Mouse (Mus musculus): Measurements from ENCODE around the gene Dnah2. TPM values are rescaled to one million over a fixed set of nuclear protein-coding genes. Genes with fewer than 3 reads are reported as not detected.

Gene Dnah2
- polyA plus RNA-seq, 1 experiment, result 1.4 TPM

DNA sequence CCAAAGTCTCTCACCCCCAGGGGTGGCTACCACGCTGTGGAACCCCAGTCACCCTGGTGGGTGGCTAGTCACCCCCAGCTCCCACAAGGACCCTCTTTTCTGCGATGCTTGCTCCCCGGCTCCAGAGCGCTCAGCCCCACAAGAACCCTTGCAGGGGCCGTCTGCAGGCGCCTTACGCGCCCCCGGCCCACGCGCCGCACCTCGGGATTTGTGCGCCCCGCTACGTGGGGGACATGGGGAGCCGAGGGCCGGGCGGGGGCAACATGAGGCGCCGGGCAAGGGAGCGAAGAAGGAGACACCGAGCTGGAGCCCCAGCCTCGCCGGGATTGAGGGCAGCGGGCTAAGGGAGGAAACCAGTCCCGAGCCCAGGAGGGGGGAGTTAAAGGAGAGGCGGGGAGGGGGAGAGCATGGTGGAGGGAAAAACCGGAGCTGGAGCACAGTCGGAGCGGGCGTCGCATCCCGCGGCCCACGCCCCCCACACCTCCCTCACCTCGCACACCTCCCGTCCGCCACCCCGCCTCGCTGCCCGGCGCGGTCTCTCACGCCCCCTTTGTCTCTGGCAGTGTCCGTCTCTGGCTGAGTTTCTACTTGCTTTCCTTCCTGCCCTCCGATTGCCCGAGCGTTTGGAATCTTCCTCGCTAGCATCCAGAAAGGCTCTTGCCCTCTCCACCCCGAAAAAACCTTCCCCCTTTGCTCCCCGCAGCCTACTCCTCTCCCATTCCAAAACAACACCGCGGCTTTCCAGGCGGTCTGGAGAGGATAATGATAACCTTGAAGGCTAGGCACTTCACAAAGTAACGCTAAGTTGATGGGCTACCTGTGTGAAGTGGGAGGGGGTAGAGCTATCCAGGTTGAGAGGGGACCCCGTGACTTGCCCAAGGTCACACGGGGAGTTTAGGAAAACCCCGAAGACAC lies 11.2 kb upstream of the Dnah2 start, which contains the start of gene Efnb3:
Gene Efnb3, minus strand, starts transcription at position 355 of the 915 bp plus-strand sequence.
- no peak within 1 kb of the TSS for H3K4me3 ChIP-seq (replicated peaks; ENCODE audit: control insufficient read depth, low read depth, low read length)
- TF ChIP-seq CTCF (IDR thresholded peaks at IDR 0.05; ENCODE audit: control insufficient read depth, insufficient read depth, low read length), result no peak
- TF ChIP-seq POLR2A (IDR thresholded peaks at IDR 0.05; ENCODE audit: borderline replicate concordance, control insufficient read depth, low read depth, low read length), result no peak
- WGBS, result 8% methylated on average over 59 of the region's 59 CpGs
- no peaks in the 10 kb centered on the region for H3K4me1 ChIP-seq (ENCODE audit: control insufficient read depth, insufficient read depth, low read length)
- H3K27ac ChIP-seq (ENCODE audit: control insufficient read depth, insufficient read depth, low read depth, low read length, poor library complexity), result no peak within 1 kb of the TSS

DNA sequence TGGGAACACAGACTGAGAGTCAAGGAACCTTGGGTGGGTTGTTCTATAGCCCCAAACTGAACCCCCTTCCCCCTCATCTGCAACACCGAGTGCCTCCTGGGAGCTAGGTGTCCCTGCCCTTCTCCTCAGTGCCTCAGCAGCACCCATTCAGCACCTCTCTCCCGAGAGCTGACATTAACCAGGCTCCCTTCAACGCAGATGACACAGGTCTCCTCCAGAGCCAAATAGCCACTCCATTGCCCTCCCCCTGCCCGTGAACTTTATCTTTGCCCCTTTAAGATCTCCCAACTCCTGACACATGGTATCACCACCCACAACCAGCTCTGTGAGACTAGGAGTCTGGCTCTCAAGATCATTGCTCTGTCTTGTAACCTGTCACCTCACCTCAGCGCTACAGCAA lies 10.3 kb upstream of the Dnah2 start:
- no peak overlapping the region for H3K4me3 ChIP-seq (replicated peaks; ENCODE audit: control insufficient read depth, low read depth, low read length)
- H3K4me1 ChIP-seq (ENCODE audit: control insufficient read depth, insufficient read depth, low read length), result no peaks in the 10 kb centered on the region
- 45% methylated on average over 5 of the region's 5 CpGs for WGBS
- H3K27ac ChIP-seq (ENCODE audit: control insufficient read depth, insufficient read depth, low read depth, low read length, poor library complexity), result no peak overlapping the region
- TF ChIP-seq CTCF (IDR thresholded peaks at IDR 0.05; ENCODE audit: control insufficient read depth, insufficient read depth, low read length), result no peak
- no peak for TF ChIP-seq POLR2A (IDR thresholded peaks at IDR 0.05; ENCODE audit: borderline replicate concordance, control insufficient read depth, low read depth, low read length)

DNA sequence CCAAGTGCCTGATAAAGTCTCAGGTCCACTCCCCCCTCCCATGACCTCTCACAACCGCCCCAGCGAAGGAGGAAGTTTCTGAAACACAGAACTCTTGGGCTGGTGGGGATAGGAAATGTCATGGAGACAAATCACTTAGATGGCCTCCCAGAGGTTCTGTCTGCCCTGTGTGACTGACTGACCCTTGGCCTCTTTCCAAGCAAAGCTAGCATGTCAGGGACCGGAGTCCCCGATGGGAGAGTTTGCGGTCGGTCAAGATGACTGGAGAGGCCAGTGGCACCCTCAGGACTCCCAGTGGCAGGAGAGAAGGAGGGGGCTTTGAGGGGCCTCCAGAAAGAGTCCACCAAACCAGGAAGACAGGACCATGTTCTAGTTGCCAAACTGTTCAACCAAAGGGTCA lies 9.8 kb upstream of the Dnah2 start:
- Histone ChIP-seq H3K27ac (ENCODE audit: control insufficient read depth, insufficient read depth, low read depth, low read length, poor library complexity) (no peak overlapping the region), H3K4me1 (ENCODE audit: control insufficient read depth, insufficient read depth, low read length) (no peaks in the 10 kb centered on the region), H3K4me3 (replicated peaks; ENCODE audit: control insufficient read depth, low read depth, low read length) (no peak overlapping the region)
- TF ChIP-seq POLR2A (IDR thresholded peaks at IDR 0.05; ENCODE audit: borderline replicate concordance, control insufficient read depth, low read depth, low read length) (no peak), CTCF (IDR thresholded peaks at IDR 0.05; ENCODE audit: control insufficient read depth, insufficient read depth, low read length) (no peak)
- 15% methylated on average over 6 of the region's 6 CpGs for WGBS

DNA sequence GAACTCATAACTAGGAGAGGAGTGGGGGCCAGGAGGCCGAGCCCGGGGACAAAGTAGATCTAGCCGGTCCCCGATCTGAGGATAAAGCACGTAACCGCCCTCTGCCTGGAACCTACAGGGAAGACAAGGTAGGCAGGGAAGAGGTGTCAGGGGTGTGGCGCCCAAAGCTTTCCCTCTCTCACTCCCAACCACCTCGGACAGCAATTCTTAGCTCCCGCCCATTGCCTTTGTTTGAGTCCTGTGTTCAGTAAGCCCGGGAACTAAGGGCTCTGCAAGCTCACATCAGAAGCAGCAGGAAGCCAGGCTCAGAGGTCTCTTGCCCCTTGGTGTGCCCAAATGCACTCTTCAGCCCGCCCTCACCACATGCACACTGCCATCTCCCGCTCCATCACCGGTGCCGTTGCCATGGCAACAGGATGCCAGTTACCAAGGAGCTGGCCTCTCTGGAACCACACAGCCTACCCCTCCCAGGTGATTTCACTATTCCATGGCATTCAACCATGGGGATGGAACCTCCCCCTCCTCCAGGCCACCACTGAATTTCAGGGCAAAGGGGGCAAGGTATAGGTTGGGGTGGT lies 8.6 kb upstream of the Dnah2 start:
- no peaks in the 10 kb centered on the region for H3K4me1 ChIP-seq (ENCODE audit: control insufficient read depth, insufficient read depth, low read length)
- H3K4me3 ChIP-seq (replicated peaks; ENCODE audit: control insufficient read depth, low read depth, low read length), result no peak overlapping the region
- WGBS, result 59% methylated on average over 14 of the region's 14 CpGs
- no peak overlapping the region for H3K27ac ChIP-seq (ENCODE audit: control insufficient read depth, insufficient read depth, low read depth, low read length, poor library complexity)
- TF ChIP-seq CTCF (IDR thresholded peaks at IDR 0.05; ENCODE audit: control insufficient read depth, insufficient read depth, low read length) (no peak), POLR2A (IDR thresholded peaks at IDR 0.05; ENCODE audit: borderline replicate concordance, control insufficient read depth, low read depth, low read length) (no peak)

DNA sequence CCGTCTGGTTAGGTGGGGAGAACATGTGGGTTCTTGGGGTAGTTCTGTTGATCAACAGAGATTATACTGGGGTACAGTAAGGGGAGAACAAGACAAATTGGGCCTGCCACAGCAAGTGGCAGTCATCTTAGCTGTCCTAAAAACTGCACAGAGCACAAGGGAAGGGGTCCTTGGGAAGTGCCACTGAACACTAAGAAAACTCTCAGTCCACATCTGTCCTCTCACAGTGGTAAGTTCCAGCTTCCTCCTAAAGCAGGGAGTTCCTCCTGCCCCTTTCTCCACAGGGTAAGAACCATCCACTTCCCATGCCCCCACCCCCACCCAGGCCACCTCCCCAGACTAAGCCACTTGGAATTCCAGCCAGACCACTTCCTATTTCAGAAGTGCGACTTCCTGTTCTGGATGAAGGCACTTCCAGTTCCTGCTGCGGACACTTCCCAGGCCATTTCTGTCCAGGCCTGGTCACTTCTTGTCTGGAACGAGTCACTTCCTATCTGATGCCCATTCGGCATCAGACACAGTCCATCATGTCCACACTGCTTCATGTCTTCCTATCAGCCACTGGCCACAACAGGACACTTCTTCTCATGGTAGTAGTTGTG lies 5.7 kb upstream of the Dnah2 start:
- Histone ChIP-seq H3K4me3 (replicated peaks; ENCODE audit: control insufficient read depth, low read depth, low read length) (no peak overlapping the region), H3K27ac (ENCODE audit: control insufficient read depth, insufficient read depth, low read depth, low read length, poor library complexity) (no peak overlapping the region), H3K4me1 (ENCODE audit: control insufficient read depth, insufficient read depth, low read length) (no peaks in the 10 kb centered on the region)
- no peak for TF ChIP-seq POLR2A (IDR thresholded peaks at IDR 0.05; ENCODE audit: borderline replicate concordance, control insufficient read depth, low read depth, low read length)
- 54% methylated on average over 5 of the region's 5 CpGs for WGBS

DNA sequence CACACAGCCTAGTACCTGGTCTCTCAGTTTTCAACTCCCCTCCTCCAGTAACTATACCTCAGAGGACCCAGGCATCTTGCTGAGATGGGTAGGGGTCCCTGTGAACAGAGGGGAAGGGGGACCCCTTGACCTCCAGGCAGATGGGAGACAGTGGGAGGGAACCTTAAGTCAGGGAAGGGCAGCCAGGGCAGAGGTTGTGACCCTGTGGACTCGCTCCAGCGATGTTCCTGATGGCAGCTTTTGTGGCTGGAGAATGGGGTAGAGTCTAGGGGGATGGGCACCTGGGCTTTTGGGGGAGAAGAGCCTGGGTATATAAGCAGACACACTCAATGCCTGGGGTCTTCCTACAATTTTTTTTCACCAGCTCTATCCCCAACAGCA lies 4.4 kb upstream of the Dnah2 start:
- Histone ChIP-seq H3K4me1 (ENCODE audit: control insufficient read depth, insufficient read depth, low read length) (no peaks in the 10 kb centered on the region), H3K4me3 (replicated peaks; ENCODE audit: control insufficient read depth, low read depth, low read length) (no peak overlapping the region), H3K27ac (ENCODE audit: control insufficient read depth, insufficient read depth, low read depth, low read length, poor library complexity) (no peak overlapping the region)
- 67% methylated on average over 2 of the region's 2 CpGs for WGBS
- no peak for TF ChIP-seq CTCF (IDR thresholded peaks at IDR 0.05; ENCODE audit: control insufficient read depth, insufficient read depth, low read length)
- TF ChIP-seq POLR2A (IDR thresholded peaks at IDR 0.05; ENCODE audit: borderline replicate concordance, control insufficient read depth, low read depth, low read length), result no peak

DNA sequence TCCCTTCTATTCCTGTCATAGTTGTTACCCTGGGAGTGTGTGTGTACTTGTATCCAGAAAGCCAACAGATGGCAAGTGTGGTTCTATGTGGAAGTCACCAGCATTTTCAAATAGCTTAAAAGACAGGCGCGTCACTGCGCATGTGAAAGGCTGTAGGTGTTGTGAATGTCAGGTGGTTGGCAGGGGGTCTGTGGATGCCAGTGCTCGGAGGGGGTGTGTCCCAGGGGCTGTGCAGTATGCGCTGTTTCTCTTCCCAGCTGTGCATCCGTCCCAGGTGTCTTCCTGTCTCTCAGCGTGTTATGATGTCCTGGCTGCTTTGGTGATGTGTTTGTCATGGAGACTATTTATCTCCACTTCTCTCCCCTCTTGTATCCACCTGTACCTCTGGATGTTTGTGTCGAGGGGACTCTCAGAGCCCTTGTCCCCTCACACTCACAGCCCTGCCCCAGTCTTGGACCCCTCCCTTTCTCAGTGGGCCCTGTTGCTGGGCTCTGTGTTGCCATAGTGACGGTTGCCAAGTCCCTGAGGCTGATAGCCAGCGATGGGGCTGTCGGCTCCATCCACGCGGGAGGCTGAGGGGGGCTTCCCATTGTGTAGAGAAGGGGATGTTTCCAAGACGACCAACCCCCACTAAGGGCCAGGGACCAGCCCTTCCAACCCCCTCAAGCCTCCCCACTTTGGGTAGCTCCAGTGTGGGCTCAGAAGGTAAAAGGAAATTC lies 3.9 kb upstream of the Dnah2 start:
- TF ChIP-seq CTCF (IDR thresholded peaks at IDR 0.05; ENCODE audit: control insufficient read depth, insufficient read depth, low read length), result no peak
- no peak for TF ChIP-seq POLR2A (IDR thresholded peaks at IDR 0.05; ENCODE audit: borderline replicate concordance, control insufficient read depth, low read depth, low read length)
- 47% methylated on average over 14 of the region's 14 CpGs for WGBS
- Histone ChIP-seq H3K27ac (ENCODE audit: control insufficient read depth, insufficient read depth, low read depth, low read length, poor library complexity) (no peak overlapping the region), H3K4me1 (ENCODE audit: control insufficient read depth, insufficient read depth, low read length) (no peaks in the 10 kb centered on the region), H3K4me3 (replicated peaks; ENCODE audit: control insufficient read depth, low read depth, low read length) (no peak overlapping the region)

DNA sequence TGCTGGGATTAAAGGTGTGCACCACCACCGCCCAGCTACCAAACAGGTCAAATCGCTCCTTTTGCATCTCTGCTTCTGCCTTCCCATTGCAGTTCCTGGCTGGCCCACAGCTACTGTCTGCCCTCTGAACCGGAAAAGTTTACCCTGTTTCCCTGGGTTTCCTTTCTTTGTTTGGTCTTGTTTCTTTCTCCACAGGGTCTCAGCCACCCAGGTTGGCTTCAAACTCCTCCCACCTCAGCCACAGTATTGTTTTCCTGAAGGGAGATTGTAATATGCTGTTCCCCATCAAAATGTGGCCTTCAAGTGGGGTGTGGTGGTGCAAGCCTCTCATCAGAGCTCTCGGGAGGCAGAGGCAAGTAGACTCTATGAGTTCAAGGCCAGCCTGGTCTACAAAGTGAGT lies 2.4 kb upstream of the Dnah2 start:
- Histone ChIP-seq H3K4me1 (ENCODE audit: control insufficient read depth, insufficient read depth, low read length) (no peaks in the 10 kb centered on the region; the same call in 1 of the 2 replicates), H3K27ac (ENCODE audit: control insufficient read depth, insufficient read depth, low read depth, low read length, poor library complexity) (no peak overlapping the region), H3K4me3 (replicated peaks; ENCODE audit: control insufficient read depth, low read depth, low read length) (no peak overlapping the region)
- WGBS, result 79% methylated on average over 4 of the region's 4 CpGs
- TF ChIP-seq POLR2A (IDR thresholded peaks at IDR 0.05; ENCODE audit: borderline replicate concordance, control insufficient read depth, low read depth, low read length) (no peak), CTCF (IDR thresholded peaks at IDR 0.05; ENCODE audit: control insufficient read depth, insufficient read depth, low read length) (no peak)
